21 mouse cellular contexts compared by ENCODE assay signal in genomic region chr16:95066687-95067086, GRCm38 (mm10).
DNase-seq lines count a peak whose midpoint lies in the region; ATAC-seq and TF ChIP-seq lines count a peak whose summit lies in the region.
"Had no signal": no experiment of that assay in that cellular context is flagged by ENCODE, and none has a peak within 500 bp of the region (broad histone marks: within the 10 kb centered on the region; RNA-seq: fewer than 3 reads in every experiment).

No protein-coding gene starts in this region.

- H3K9ac ChIP-seq in heart, embryonic 12.5 days: no peak overlapping the region

- no peak overlapping the region for H3K4me3 ChIP-seq in heart, embryonic 12.5 days
- no peak overlapping the region for H3K4me3 ChIP-seq in left cerebral cortex, adult 2 months

- no peaks in the 10 kb centered on the region for H3K27me3 ChIP-seq in heart, embryonic 12.5 days (replicated peaks)
- H3K27me3 ChIP-seq: Patski had no signal

- ATAC-seq in heart, embryonic 12.5 days (ENCODE audit: insufficient number of reproducible peaks, low FRiP score): no peak
- ATAC-seq: activated CD4-positive, CD25-positive, alpha-beta regulatory T cell, adult 4 months; CD4-positive, CD25-positive, alpha-beta regulatory T cell, adult 4 months; Patski had no signal

- H3K4me1 ChIP-seq in heart, embryonic 12.5 days (replicated peaks): no peaks in the 10 kb centered on the region

- H3K36me3 ChIP-seq in heart, embryonic 12.5 days: no peaks in the 10 kb centered on the region
- H3K36me3 ChIP-seq: G1E had no signal

- WGBS in heart, embryonic 12.5 days: 91% methylated on average over 3 of the region's 3 CpGs

- H3K4me2 ChIP-seq in heart, embryonic 12.5 days: no peak overlapping the region

- DNase-seq in cerebellum, postnatal 10 days: peak; percentile 52 to 70
- no peak for DNase-seq in cerebellum, postnatal 36 days
- DNase-seq in cerebellum, postnatal 14 days: peak; percentile 38 to 67
- DNase-seq in cerebellum, adult 8-10 months: no peak
- DNase-seq in heart, adult 11 months: peak; percentile 60
- peak; percentile 13 for DNase-seq in left cerebral cortex, postnatal 4 days
- no peak for DNase-seq in left cerebral cortex, adult 2 months (ENCODE audit: extremely low spot score in 1 of 2, low spot score in 2 of 2)
- DNase-seq: adrenal gland, adult 2 months; adrenal gland, adult 8-10 months; adrenal gland, postnatal 10 days; adrenal gland, postnatal 14 days; adrenal gland, postnatal 25 days; adrenal gland, postnatal 36 days; B cell, adult 2 months; cerebellum, adult 11 months; cerebellum, adult 11-12 months had no signal

- intact Hi-C loops in left cerebral cortex, postnatal 4 days (cut with DNase I): no loop called here
- intact Hi-C loops in left cerebral cortex, adult 2 months (cut with DNase I): no loop called here

- H3K27ac ChIP-seq in heart, embryonic 12.5 days (ENCODE audit: poor library complexity, severe bottlenecking): no peak overlapping the region
- no peak overlapping the region for H3K27ac ChIP-seq in left cerebral cortex, adult 2 months

- no peaks in the 10 kb centered on the region for H3K9me3 ChIP-seq in heart, embryonic 12.5 days (replicated peaks)
- H3K9me3 ChIP-seq: G1E had no signal

- TF ChIP-seq CTCF in left cerebral cortex, adult 2 months (IDR thresholded peaks at IDR 0.05): no peak

Comparison
In these comparisons a context has a peak if more than half of its experiments do, and no peak if none do; other contexts are left out.
1. DNase-seq: peak in cerebellum, postnatal 10 days (2 of 2), cerebellum, postnatal 14 days (2 of 2), heart, adult 11 months (single experiment) and left cerebral cortex, postnatal 4 days (single experiment); none in cerebellum, postnatal 36 days (0 of 2), cerebellum, adult 8-10 months (single experiment) and left cerebral cortex, adult 2 months (0 of 2).